Mouse (Mus musculus) small intestine, adult 2 months (tissue): ENCODE data around the gene Fam169b.

Source experiments
- CTCF ChIP-seq: fragments of 200-500 bp; IDR thresholded peaks from 2 replicates; pipeline ENCODE4 v1.5.1; 2012; ENCODE audit warnings: low read depth, mild to moderate bottlenecking, control low read depth, inconsistent platforms, low read length, moderate library complexity, mixed read lengths; ENCODE audit not compliant: insufficient replicate concordance, insufficient read length; ENCODE audit errors: extremely low read depth
- POLR2A ChIP-seq: fragments of 200-500 bp; IDR thresholded peaks from 2 replicates; pipeline ENCODE4 v1.6.1; 2012; ENCODE audit warnings: low read depth, mild to moderate bottlenecking, control low read depth, inconsistent platforms, low read length, moderate library complexity

- TF ChIP-seq POLR2A = no peak
- TF ChIP-seq CTCF = no peak
Measured at GRCm38 (mm10) chr7:68266691-68267090, 6.9 kb upstream of the Fam169b start.
